Mouse (Mus musculus) C2C12 (cell line): Measurements from ENCODE around the gene Foxm1.

Source experiments
- CTCF ChIP-seq: IDR thresholded peaks from one replicate; pipeline ENCODE4 v1.5.1; 2011; ENCODE audit not compliant: control insufficient read depth, insufficient read depth, insufficient read length
- MYOD1 ChIP-seq: IDR thresholded peaks from one replicate; pipeline ENCODE4 v1.6.1; 2011; ENCODE audit warnings: low read depth; ENCODE audit not compliant: control insufficient read depth, insufficient read length
- MYOG ChIP-seq: IDR thresholded peaks from one replicate; pipeline ENCODE4 v1.6.1; 2011; ENCODE audit not compliant: control insufficient read depth, insufficient read length; ENCODE audit errors: extremely low read depth
- USF1 ChIP-seq: IDR thresholded peaks from one replicate; pipeline ENCODE4 v1.6.1; 2011; ENCODE audit warnings: low read depth, mild to moderate bottlenecking, control low read depth, moderate library complexity

- TF ChIP-seq CTCF (no peak), USF1 (no peak), MYOD1 (no peak), MYOG (no peak)
Observed at GRCm38 (mm10) chr6:128423496-128424268, 60.9 kb downstream of the Foxm1 start.
